Mouse (Mus musculus): ENCODE results near the gene Hoxa7.

DNA sequence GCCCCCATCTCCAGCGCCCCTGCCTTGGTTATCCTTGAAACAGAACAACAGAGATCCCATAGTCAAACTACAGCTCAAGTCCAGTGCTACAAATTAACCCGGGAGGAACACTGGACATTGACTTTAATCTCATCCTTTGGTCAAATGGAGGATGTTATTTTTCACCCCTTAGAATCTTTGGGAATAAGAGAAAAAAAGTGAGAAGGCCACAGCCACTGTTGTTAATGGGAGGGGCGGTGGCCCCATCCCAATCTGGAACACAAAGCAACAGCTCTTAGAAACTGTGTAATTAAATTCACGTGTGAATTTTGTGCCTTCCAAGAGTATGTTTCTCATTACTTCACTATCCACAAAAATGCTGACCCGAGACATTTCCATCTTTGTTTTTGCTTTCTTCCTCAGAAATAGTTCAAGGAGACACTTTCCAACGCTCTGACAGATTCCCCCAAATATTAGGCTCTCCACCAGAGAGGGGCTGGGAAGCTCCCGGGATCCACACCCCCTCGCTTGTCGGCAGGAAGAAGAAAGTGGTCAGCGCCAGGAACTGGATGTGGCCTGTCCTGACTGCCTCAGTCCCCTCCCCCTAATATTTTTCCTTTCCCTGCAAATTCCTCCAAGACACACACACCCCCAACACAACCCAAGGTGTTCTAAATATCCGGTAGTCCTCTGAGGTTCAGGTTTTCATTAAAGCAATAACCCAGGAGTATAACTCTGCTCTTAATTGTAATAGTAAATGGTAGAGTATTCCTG is 6.0 kb upstream of the Hoxa7 start:
- no peak for TF ChIP-seq CTCF (IDR thresholded peaks at IDR 0.05; ENCODE audit: insufficient read depth, low read depth, low read length)
- no peak for TF ChIP-seq POLR2A (IDR thresholded peaks at IDR 0.05; ENCODE audit: insufficient read depth, low read depth, low read length)
